Mouse (Mus musculus) spleen, postnatal 36 days (tissue): ENCODE results near the gene Ldb3.
A peak's percentile ranks its signal among the peaks of the same experiment; 100 is the strongest.

ENCODE experiments used
- DNase-seq, 2 experiments: peaks; one replicate each; pipeline ENCODE4 v3.0.0; 2022; ENCODE audit warnings: low spot score in 2 of 2, mixed read lengths in 1 of 2

Ldb3 gene

GRCm38 (mm10) chr14:34561647-34562046 lies 26.8 kb downstream of the Ldb3 start:
- no peak for DNase-seq

- DNase-seq, result no peak
Measured at GRCm38 (mm10) chr14:34558947-34559346, 29.5 kb downstream of the Ldb3 start.

GRCm38 (mm10) chr14:34555211-34555610 lies 33.3 kb downstream of the Ldb3 start:
- DNase-seq, result no peak

- no peak for DNase-seq
Measured at GRCm38 (mm10) chr14:34554047-34554446, 34.4 kb downstream of the Ldb3 start.

GRCm38 (mm10) chr14:34553470-34553869 lies 35.0 kb downstream of the Ldb3 start:
- DNase-seq, result no peak

- no peak for DNase-seq
Measured at GRCm38 (mm10) chr14:34552226-34552625, 36.3 kb downstream of the Ldb3 start.

- DNase-seq, result peak; percentile 22 to 24
Measured at GRCm38 (mm10) chr14:34549004-34549671, 39.3 kb downstream of the Ldb3 start.

GRCm38 (mm10) chr14:34548391-34549001 lies 40.0 kb downstream of the Ldb3 start:
- no peak for DNase-seq

GRCm38 (mm10) chr14:34544545-34544944 lies 43.9 kb downstream of the Ldb3 start:
- no peak for DNase-seq

- no peak for DNase-seq
Measured at GRCm38 (mm10) chr14:34544001-34544400, 44.5 kb downstream of the Ldb3 start.

GRCm38 (mm10) chr14:34543596-34543995 lies 44.9 kb downstream of the Ldb3 start:
- no peak for DNase-seq

- no peak for DNase-seq
Measured at GRCm38 (mm10) chr14:34541896-34542295, 46.6 kb downstream of the Ldb3 start.

- peak in 1 of 2 experiments; percentile 7 for DNase-seq
Measured at GRCm38 (mm10) chr14:34540685-34541162, 47.8 kb downstream of the Ldb3 start.

- DNase-seq, result no peak
Measured at GRCm38 (mm10) chr14:34535883-34536282, 52.6 kb downstream of the Ldb3 start.

- no peak for DNase-seq
Measured at GRCm38 (mm10) chr14:34533537-34533936, 54.9 kb downstream of the Ldb3 start.

GRCm38 (mm10) chr14:34532536-34532935 lies 55.9 kb downstream of the Ldb3 start:
- DNase-seq, result no peak

- DNase-seq, result no peak
Measured at GRCm38 (mm10) chr14:34528804-34529203, 59.7 kb downstream of the Ldb3 start.

GRCm38 (mm10) chr14:34522701-34523100 lies 65.8 kb downstream of the Ldb3 start, which contains the start of gene 9230112D13Rik:
Gene 9230112D13Rik, minus strand, starts transcription at chr14:34522801.
- DNase-seq, result no peak

GRCm38 (mm10) chr14:34517959-34518544 lies 70.4 kb downstream of the Ldb3 start:
- DNase-seq, result no peak

- DNase-seq, result no peak
Measured at GRCm38 (mm10) chr14:34516960-34517577, 71.4 kb downstream of the Ldb3 start.

GRCm38 (mm10) chr14:34515860-34516259 lies 72.6 kb downstream of the Ldb3 start:
- DNase-seq, result no peak

GRCm38 (mm10) chr14:34514120-34514519 lies 74.4 kb downstream of the Ldb3 start:
- no peak for DNase-seq
